15 mouse cellular contexts compared by ENCODE assay signal in genomic region chr8:90504521-90504920, GRCm38 (mm10).
DNase-seq lines count a peak whose midpoint lies in the region.
"Had no signal": no experiment of that assay in that cellular context is flagged by ENCODE, and none has a peak within 500 bp of the region (broad histone marks: within the 10 kb centered on the region; RNA-seq: fewer than 3 reads in every experiment).

No protein-coding gene starts in this region.

- DNase-seq in heart, adult 11 months, result peak; percentile 35
- DNase-seq in heart, adult 9 months (ENCODE audit: low spot score in 2 of 2), result no peak
- peak; percentile 13 for DNase-seq in left cerebral cortex, postnatal 4 days
- DNase-seq in left cerebral cortex, adult 11 months (ENCODE audit: low spot score), result no peak
- peak; percentile 66 to 73 for DNase-seq in right cerebral cortex, postnatal 10 days (ENCODE audit: low spot score in 2 of 2)
- peak; percentile 39 for DNase-seq in right cerebral cortex, postnatal 4 days
- no peak for DNase-seq in kidney, postnatal 14 days
- DNase-seq: adrenal gland, adult 2 months; adrenal gland, postnatal 25 days; B cell, adult 2 months; cerebellum, adult 18-20 months; cerebellum, adult 9-10 months; cerebellum, postnatal 14 days; gastrocnemius, postnatal 25 days; heart, adult 2 months had no signal

- intact Hi-C loops in left cerebral cortex, postnatal 4 days (cut with DNase I), result no loop called here

Comparison
In these comparisons a context has a peak if more than half of its experiments do, and no peak if none do; other contexts are left out.
1. DNase-seq: peak in heart, adult 11 months (single experiment), left cerebral cortex, postnatal 4 days (single experiment), right cerebral cortex, postnatal 10 days (2 of 2) and right cerebral cortex, postnatal 4 days (single experiment); none in heart, adult 9 months (0 of 2), left cerebral cortex, adult 11 months (single experiment) and kidney, postnatal 14 days (single experiment).